Mouse (Mus musculus): ENCODE data around the gene Anxa1. TPM values are rescaled to one million over a fixed set of nuclear protein-coding genes. Genes with fewer than 3 reads are reported as not detected.

The Anxa1 gene
- polyA plus RNA-seq, 1 experiment from 2014 or later: 4.0 TPM

DNA sequence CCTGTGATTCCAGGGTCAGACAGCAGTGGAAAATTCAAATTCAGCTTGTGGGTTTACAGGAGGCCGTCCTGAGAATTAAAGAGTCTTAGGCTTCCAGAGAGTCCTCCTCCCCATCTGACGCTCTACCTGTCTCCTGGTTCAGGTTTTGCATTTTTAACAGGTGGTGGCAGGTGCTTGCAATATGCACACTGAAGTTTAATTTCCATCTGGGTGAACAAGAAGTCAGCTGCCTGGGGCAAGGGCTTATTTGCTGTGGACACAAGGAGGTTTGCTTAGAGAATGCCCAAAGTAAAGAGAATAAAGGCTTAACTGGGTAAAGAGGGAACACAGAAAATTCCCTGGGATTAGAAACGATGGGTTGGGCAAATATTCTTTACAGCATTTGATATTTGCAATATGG, 11.2 kb upstream of the Anxa1 start:
- H3K4me3 ChIP-seq: no peak overlapping the region
- no peak overlapping the region for H3K4me2 ChIP-seq
- ATAC-seq (ENCODE audit: low read depth): no peak
- H3K9ac ChIP-seq: no peak overlapping the region
- no peaks in the 10 kb centered on the region for H3K27me3 ChIP-seq
- no peaks in the 10 kb centered on the region for H3K9me3 ChIP-seq
- H3K27ac ChIP-seq (replicated peaks): no peak overlapping the region
- WGBS: 86% methylated on average over 3 of the region's 3 CpGs
- no peaks in the 10 kb centered on the region for H3K4me1 ChIP-seq (replicated peaks)
- H3K36me3 ChIP-seq: no peaks in the 10 kb centered on the region

DNA sequence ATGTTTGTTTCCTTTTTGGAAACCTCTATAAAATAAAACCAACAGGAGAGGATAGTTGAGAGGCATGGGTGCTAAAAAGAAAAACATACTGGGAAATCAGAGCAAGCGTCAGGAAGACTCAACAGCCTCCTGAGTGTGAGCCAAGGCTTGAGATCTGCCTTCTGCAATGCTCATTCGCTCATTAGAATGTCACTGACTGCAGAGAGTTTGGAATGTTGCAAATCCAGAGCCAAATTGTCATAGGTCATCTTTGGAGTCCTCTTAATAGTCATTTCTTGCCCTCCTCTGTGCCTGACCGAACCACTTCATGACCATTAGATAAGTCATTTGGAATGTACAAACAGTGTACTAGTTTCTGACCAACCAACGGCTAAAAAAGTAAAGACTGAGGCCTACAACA, 8.4 kb upstream of the Anxa1 start:
- 87% methylated on average over 4 of the region's 4 CpGs for WGBS
- H3K27ac ChIP-seq (replicated peaks): no peak overlapping the region
- H3K4me1 ChIP-seq (replicated peaks): no peaks in the 10 kb centered on the region

DNA sequence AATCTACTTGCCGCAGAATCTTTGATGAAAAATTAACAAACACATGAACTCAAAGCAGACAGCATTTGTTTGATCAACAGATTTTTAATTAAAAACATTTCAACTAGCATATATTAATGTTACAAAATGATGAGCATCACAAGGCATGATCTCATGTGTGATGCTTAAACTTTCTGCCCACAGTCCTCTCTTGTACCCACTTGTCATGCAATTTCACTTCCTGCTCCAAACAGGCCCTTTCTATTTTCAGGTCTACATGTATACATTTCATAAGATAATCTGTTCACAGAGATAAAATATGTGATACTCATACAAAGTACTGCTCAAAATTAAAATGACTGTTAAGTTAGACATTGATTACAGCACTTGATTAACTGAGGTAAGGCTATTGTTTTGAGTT, 6.3 kb upstream of the Anxa1 start:
- no peak for ATAC-seq (ENCODE audit: low read depth)
- Histone ChIP-seq H3K27ac (replicated peaks) (no peak overlapping the region), H3K4me2 (no peak overlapping the region), H3K36me3 (no peaks in the 10 kb centered on the region), H3K9me3 (no peaks in the 10 kb centered on the region), H3K27me3 (no peaks in the 10 kb centered on the region), H3K9ac (no peak overlapping the region), H3K4me3 (no peak overlapping the region), H3K4me1 (replicated peaks) (no peaks in the 10 kb centered on the region)
- 96% methylated on average over 1 of the region's 1 CpGs for WGBS

More for the DNA sequence above, 8.4 kb upstream of the Anxa1 start:
- H3K4me3 ChIP-seq: no peak overlapping the region
- no peaks in the 10 kb centered on the region for H3K27me3 ChIP-seq
- no peaks in the 10 kb centered on the region for H3K36me3 ChIP-seq
- H3K9me3 ChIP-seq: no peaks in the 10 kb centered on the region
- ATAC-seq (ENCODE audit: low read depth): no peak
- no peak overlapping the region for H3K9ac ChIP-seq
- no peak overlapping the region for H3K4me2 ChIP-seq

DNA sequence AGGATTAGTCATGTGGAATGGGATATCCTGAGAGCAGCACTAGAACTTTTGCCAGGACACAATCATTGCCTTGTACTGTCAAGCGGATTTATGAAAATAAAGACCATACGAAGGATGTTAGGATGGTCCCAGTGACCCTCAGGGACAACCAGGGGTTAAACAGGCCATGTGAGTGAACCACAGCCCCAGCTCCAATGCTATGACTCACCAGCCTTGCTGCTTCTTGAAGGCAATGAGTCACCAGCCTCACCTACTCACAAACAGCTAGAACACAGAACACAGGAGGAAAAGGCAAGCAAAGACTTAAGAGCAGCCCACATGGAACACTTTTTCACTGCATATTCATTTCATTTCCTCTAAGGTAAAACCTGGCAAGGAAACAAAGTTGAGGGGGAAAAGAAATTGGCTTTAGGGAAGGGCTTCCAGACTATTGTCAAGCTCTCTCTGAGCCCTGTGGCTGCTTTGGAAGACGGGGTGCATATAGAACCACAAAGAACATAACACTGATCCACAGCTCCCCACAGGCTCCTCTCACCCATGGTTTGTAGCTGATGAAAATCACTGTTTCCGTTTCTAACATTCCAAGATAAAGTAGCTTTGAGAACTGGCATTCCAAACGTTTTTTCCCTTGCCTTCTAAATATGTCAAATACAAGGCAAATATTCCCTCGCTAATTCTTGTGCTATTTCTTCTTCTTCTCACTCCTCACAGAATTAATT, 3.0 kb upstream of the Anxa1 start:
- Histone ChIP-seq H3K9me3 (no peaks in the 10 kb centered on the region), H3K4me1 (replicated peaks) (no peaks in the 10 kb centered on the region), H3K9ac (no peak overlapping the region), H3K27me3 (no peaks in the 10 kb centered on the region), H3K4me2 (no peak overlapping the region), H3K36me3 (no peaks in the 10 kb centered on the region), H3K27ac (replicated peaks) (no peak overlapping the region), H3K4me3 (no peak overlapping the region)
- 82% methylated on average over 6 of the region's 6 CpGs for WGBS
- ATAC-seq (ENCODE audit: low read depth): no peak

DNA sequence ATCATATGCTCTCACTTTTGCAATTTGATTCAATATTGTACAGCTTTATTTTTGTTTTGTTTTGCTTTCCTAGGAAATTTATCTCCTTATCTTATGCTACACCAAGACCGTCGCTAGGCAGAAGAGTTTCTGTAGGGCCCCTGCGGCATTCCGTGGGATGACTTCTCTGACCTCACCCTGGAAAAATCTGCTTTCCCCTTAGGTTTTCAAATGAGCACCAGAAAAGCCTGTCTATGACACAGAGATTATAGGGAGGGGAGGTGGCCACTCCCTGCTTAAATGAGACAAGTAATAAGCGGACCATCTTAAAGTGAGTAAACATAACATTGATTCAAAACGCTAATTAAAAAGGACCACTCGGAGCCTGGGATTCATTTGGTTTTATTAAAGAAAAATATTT, 1.0 kb downstream of the Anxa1 start:
- WGBS: 88% methylated on average over 7 of the region's 7 CpGs
- H3K4me3 ChIP-seq: no peak overlapping the region

DNA sequence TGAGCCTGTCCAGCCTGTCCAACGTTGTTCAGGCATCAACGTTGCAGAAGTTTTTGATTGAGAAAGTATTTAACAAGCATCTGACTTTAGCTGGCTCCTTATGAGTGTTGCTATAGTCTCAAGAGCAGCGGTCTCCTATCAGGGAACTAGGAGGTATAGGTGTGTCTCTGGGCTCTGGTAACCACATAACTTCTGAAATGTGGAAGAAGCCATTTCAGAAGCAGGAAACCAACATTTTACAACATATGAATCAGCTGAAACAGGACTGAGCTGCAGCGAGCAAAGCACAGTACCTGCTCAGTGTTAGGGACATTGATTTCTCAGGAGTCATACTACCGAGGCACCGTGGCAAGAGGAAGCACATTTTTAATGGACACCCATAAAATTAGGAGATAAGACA, 1.5 kb downstream of the Anxa1 start:
- Histone ChIP-seq H3K9ac (no peak overlapping the region), H3K4me3 (no peak overlapping the region), H3K27ac (replicated peaks) (no peak overlapping the region), H3K4me2 (no peak overlapping the region), H3K4me1 (replicated peaks) (no peaks in the 10 kb centered on the region), H3K27me3 (no peaks in the 10 kb centered on the region), H3K9me3 (no peaks in the 10 kb centered on the region), H3K36me3 (no peaks in the 10 kb centered on the region)
- WGBS: 88% methylated on average over 6 of the region's 6 CpGs
- ATAC-seq (ENCODE audit: low read depth): no peak

More for the DNA sequence above, 1.0 kb downstream of the Anxa1 start:
- Histone ChIP-seq H3K4me1 (replicated peaks) (no peaks in the 10 kb centered on the region), H3K4me2 (no peak overlapping the region), H3K27me3 (no peaks in the 10 kb centered on the region), H3K9me3 (no peaks in the 10 kb centered on the region), H3K36me3 (no peaks in the 10 kb centered on the region), H3K27ac (replicated peaks) (no peak overlapping the region), H3K9ac (no peak overlapping the region)
- no peak for ATAC-seq (ENCODE audit: low read depth)

DNA sequence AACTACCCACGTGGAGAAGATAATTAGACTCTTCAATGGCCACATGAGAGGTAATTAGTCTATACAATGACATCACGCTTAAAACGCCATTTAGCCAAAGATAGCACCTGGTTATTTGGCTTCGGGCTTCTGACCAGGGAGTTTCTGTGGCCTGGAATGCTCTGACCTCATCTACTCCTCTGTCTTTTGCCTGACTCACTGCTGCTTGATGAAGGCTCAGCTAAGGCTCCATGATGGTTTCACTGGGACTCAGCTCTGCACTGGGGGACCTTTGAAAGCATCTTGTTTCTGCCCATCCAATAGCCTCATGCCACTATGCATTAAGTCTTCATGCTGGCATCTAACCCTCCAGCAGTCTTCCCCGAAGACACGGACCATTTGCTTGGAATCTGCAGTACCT, 2.5 kb downstream of the Anxa1 start:
- Histone ChIP-seq H3K9ac (no peak overlapping the region), H3K36me3 (no peaks in the 10 kb centered on the region), H3K27ac (replicated peaks) (no peak overlapping the region), H3K27me3 (no peaks in the 10 kb centered on the region), H3K4me2 (no peak overlapping the region), H3K4me1 (replicated peaks) (no peaks in the 10 kb centered on the region), H3K4me3 (no peak overlapping the region), H3K9me3 (no peaks in the 10 kb centered on the region)
- no peak for ATAC-seq (ENCODE audit: low read depth)
- WGBS: 73% methylated on average over 6 of the region's 6 CpGs

DNA sequence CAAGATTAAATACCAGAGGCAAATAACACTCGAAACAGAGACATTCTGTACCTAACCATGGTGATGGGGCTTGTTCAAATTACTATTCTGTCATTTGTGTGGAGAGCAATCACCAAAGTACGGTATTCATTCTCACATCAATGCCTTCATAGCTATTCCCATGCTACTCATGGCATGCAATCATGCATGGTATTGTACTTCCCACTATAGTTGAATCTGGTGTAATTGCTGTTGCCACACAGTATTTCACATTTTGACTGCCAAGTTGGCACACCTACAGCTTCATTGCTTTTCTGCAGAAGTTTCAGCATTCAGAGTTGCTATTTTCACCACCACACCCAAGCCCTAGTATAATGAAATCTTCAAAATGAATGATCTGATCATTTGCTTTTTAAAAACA, 4.4 kb downstream of the Anxa1 start:
- H3K4me3 ChIP-seq: no peak overlapping the region
- H3K9ac ChIP-seq: no peak overlapping the region
- H3K27me3 ChIP-seq: no peaks in the 10 kb centered on the region
- no peak for ATAC-seq (ENCODE audit: low read depth)
- no peaks in the 10 kb centered on the region for H3K36me3 ChIP-seq
- H3K4me1 ChIP-seq (replicated peaks): no peaks in the 10 kb centered on the region
- H3K9me3 ChIP-seq: no peaks in the 10 kb centered on the region
- no peak overlapping the region for H3K4me2 ChIP-seq
- no peak overlapping the region for H3K27ac ChIP-seq (replicated peaks)
- WGBS: 77% methylated on average over 2 of the region's 2 CpGs

DNA sequence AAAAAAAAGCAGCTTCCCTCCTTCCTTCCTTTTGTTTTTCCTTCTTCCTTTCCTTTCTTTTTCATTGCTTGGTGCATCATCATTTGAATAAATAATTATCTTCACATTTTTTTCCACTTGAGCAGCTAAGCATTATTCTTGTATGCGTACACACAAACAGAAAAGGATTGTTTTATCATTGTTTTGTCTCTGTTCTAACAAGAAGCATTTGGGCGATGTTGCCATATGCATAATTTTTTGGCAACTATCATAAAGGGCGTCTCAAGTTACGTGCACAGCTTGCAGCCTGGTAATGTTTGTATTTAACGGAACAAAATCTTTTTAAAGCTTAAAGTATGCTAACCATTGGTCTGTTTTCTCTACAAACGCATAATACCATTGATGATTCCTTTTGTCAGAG, 5.1 kb downstream of the Anxa1 start:
- H3K36me3 ChIP-seq: no peaks in the 10 kb centered on the region
- ATAC-seq (ENCODE audit: low read depth): no peak
- 84% methylated on average over 6 of the region's 6 CpGs for WGBS

DNA sequence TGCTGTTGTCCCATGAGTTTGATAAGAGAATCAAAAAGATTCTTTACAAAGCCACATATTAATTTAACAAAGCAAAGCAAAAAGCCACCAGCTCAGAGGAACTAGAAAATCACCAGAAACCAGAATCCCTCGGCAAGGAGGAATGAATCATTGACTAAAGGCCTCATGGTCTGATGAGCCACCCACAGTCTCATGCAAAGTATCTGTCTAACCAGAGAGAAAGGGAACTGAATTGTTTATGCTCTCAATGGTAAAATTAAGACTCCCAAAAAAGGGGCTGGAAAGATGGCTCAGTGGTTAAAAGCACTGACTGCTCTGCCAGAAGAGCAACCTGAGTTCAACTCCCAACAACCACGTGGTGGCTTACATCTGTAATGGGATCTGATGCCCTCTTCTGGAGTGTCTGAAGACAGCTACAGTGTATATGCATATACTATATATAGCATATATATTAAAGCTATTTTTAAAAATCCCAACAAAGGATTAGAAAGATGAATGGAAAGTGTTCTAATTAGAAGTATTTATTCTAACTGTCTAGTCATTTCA, 9.5 kb downstream of the Anxa1 start:
- no peak overlapping the region for H3K27ac ChIP-seq (replicated peaks)
- H3K9ac ChIP-seq: no peak overlapping the region
- no peaks in the 10 kb centered on the region for H3K27me3 ChIP-seq
- no peaks in the 10 kb centered on the region for H3K9me3 ChIP-seq
- 61% methylated on average over 2 of the region's 2 CpGs for WGBS
- no peak overlapping the region for H3K4me3 ChIP-seq
- H3K4me2 ChIP-seq: no peak overlapping the region
- no peaks in the 10 kb centered on the region for H3K4me1 ChIP-seq (replicated peaks)
- no peaks in the 10 kb centered on the region for H3K36me3 ChIP-seq
- ATAC-seq (ENCODE audit: low read depth): no peak

More for the DNA sequence above, 5.1 kb downstream of the Anxa1 start:
- no peak overlapping the region for H3K27ac ChIP-seq (replicated peaks)
- no peak overlapping the region for H3K4me2 ChIP-seq
- H3K4me1 ChIP-seq (replicated peaks): no peaks in the 10 kb centered on the region
- no peaks in the 10 kb centered on the region for H3K27me3 ChIP-seq
- H3K9me3 ChIP-seq: no peaks in the 10 kb centered on the region
- H3K4me3 ChIP-seq: no peak overlapping the region
- no peak overlapping the region for H3K9ac ChIP-seq

DNA sequence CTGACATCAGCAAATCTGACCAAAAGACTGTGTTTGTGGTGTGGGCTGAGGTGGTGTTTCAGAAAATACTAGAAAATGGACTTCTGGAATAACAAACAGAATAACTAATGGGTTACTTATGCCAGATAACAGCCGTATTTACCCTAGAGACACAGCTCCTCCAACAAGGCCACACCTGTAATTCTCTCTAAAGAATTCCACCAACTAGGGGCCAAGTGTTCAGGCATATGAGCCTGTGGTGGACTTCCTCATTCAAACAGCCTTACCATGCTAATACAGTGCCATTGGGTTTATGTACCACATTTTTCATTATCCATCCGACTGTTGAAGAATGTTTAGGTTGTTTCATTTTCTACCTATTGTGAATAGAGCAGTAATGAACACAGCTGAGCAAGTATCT, 20.6 kb downstream of the Anxa1 start:
- 94% methylated on average over 2 of the region's 2 CpGs for WGBS
- H3K9me3 ChIP-seq: no peaks in the 10 kb centered on the region
- ATAC-seq (ENCODE audit: low read depth): no peak
- H3K9ac ChIP-seq: no peak overlapping the region
- H3K27me3 ChIP-seq: no peaks in the 10 kb centered on the region
- H3K4me2 ChIP-seq: no peak overlapping the region
- H3K27ac ChIP-seq (replicated peaks): no peak overlapping the region
- no peak overlapping the region for H3K4me3 ChIP-seq
- H3K36me3 ChIP-seq: no peaks in the 10 kb centered on the region
- no peaks in the 10 kb centered on the region for H3K4me1 ChIP-seq (replicated peaks)

DNA sequence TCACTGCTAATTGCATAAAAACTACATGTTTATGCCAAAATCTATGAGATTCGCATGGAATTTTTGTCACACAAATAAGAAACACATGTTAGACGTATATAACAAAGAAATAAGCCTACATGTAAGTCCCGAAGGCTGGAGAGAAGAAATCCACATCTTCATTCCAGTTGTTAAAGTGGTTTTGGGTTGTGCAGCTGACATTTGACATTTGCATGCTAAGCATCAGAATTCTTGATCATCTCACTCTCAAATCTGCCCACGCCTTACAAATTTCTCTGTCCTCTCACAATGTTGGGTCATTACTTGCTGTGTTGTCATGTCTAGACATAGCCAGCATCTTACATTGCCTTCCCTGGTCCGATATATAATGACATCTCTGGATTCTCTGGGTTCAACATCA, 24.2 kb downstream of the Anxa1 start:
- WGBS: 93% methylated on average over 5 of the region's 5 CpGs
- no peak for ATAC-seq (ENCODE audit: low read depth)
- H3K27ac ChIP-seq (replicated peaks): no peak overlapping the region

DNA sequence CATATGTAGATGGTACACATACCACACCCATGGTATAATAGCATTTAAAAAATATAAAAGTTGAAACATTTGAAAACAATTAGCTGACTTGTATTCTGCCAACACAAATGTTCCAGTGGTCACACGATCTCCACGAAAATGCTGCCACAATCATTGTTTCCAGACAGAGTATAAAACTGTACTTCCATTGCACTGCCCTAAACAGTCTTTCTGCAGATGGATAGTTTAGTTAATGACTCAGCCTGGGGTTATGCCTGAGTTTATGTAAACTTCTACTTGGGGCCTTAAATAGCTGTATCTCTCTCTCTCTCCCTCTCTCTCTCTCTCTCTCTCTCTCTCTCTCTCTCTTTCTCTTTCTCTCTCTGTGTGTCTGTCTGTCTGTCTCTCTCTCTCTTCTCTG, 24.7 kb downstream of the Anxa1 start:
- Histone ChIP-seq H3K27ac (replicated peaks) (no peak overlapping the region), H3K27me3 (no peaks in the 10 kb centered on the region)
- WGBS: 76% methylated on average over 2 of the region's 2 CpGs

More for the DNA sequence above, 24.2 kb downstream of the Anxa1 start:
- no peak overlapping the region for H3K4me3 ChIP-seq
- no peaks in the 10 kb centered on the region for H3K27me3 ChIP-seq
- no peaks in the 10 kb centered on the region for H3K9me3 ChIP-seq
- H3K4me1 ChIP-seq (replicated peaks): no peaks in the 10 kb centered on the region
- H3K36me3 ChIP-seq: no peaks in the 10 kb centered on the region
- H3K4me2 ChIP-seq: no peak overlapping the region
- no peak overlapping the region for H3K9ac ChIP-seq

More for the DNA sequence above, 24.7 kb downstream of the Anxa1 start:
- Histone ChIP-seq H3K9me3 (no peaks in the 10 kb centered on the region), H3K36me3 (no peaks in the 10 kb centered on the region), H3K9ac (no peak overlapping the region), H3K4me3 (no peak overlapping the region), H3K4me1 (replicated peaks) (no peaks in the 10 kb centered on the region), H3K4me2 (no peak overlapping the region)
- no peak for ATAC-seq (ENCODE audit: low read depth)
